Mouse (Mus musculus): ENCODE results near the gene Naa40. TPM values are rescaled to one million over a fixed set of nuclear protein-coding genes. Genes with fewer than 3 reads are reported as not detected.

Naa40 gene
- total RNA-seq (2023), result 10 to 100 TPM; 23.5 to 28.1 TPM

DNA sequence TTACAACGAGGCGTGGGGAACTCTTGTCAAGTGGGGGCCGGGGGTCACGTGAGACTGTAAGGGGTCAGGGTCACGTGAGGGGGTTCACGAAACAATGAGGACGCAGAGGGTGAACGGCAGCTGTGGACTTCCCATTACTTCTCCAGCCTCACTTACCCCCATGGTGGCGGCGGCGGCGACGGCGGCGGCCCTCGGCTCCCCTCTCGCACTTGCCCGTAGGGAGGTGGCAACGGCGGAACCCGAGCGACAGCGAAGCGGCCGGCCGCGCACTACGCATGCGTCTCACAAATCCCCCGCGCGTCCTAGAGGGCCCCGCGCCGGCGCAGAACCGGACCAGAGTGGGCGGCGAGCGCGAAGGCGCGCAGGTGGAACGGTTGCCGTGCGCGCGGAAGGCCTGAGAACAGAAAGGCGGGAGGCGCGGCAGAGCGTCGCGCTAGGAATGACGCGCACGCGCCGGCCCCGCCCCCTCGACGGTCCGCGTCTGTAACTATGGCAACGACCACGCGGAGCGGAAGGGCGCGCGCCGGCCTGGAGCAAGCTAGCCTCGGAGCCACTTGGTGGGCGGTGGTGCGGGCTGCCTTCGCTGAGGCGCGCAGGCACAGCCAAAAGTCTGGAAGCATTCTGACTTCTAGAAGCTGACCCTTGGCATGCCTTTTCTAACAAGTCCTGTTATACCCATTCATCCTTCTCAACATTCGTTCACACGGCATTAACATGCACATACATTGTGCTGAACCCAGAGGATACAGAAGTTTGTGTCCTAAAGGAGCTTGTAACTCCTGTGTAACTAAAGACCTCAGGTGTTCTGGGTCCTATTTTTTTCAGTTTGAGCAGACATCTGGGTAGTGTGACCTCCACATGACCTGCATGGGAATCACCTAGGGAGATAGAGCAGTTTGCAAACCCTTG, at the start of gene Naa40:
TSS of gene Naa40 (minus strand) at position 402 of the 909 bp plus-strand sequence.

DNA sequence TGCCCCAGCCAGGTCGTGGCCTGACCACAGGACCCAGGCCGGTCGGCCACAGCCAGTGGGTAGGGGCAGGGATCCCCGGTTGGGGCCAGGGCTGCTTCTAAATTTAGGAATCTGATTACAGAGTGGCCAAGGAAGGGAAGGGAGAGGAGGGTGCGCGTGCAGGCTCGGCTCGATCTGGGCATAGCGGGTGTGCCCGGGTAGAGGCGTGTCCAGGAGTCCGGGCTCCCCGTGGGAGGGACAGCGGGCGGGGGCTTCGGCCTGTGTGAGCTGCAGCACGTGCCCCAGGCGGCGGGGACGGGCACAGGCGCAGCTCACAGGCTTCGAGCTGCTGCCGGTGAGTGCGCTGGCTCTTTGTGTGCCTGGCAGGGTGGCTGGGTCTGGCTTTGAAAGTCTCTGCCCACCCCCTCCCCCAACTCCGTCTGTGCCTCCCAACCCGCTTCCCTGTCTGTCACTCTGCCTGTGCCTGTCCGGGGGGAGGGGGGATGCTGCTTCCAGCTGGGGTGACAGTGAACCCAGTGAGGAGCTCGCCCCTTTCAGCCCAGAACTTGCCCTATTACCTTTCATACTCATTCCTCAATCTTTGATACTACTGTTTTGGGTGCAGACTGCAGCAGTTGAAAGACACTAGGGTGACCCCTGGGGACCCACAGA, 26.2 kb upstream of the Naa40 start, which contains the start of gene Rcor2:
TSS of gene Rcor2 (plus strand) at position 235 of the 651 bp plus-strand sequence.

DNA sequence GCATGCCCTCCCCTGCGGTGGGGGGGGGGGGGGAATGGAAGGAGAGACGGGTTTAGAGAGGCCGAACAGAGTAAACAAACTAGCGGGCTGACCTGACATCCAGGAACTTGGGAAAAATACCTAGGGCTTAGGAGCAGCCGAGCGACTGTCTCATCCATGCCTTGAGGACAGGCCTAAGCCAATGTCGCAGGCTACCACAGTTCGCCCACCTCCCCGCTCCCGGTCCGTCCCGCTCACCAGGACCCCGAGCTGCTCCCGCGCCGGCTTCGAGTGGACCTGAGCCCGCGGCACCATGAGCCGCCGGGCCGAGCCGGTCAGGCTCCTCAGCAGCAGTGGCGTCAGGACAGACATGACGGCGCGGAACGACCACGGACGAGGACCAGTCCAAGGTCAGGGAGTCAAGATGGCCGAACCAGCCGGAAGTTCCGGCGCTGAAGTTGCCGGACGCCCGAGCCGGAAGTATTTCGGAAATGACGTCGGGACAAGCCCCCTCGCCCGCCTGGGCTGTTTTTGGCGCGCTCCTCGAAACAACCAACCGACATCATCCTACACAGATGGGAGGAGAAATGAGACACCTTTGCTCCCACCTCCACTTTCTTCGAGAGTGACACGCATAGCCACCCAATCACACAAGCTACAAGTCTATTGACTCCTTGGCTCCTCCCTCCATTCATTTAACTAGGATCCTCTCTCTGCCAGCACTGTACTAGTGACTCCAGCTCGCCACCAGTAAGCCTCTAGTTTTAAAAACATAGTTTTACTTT, 23.6 kb downstream of the Naa40 start, which contains the start of gene Cox8a:
TSS of gene Cox8a (minus strand) at position 455 of the 764 bp plus-strand sequence.

GRCm38 (mm10) chr19:7205753-7206736, 34.9 kb downstream of the Naa40 start, which contains the start of gene Otub1:
Gene Otub1, minus strand, starts transcription at chr19:7206316.

Other genes with a start within 250 kb of the Naa40 start
- gene Dnajc4, start 248.6 kb downstream of the Naa40 start, total RNA-seq (2023), result 10 to 100 TPM; 20.8 to 24.7 TPM
- 10 to 100 TPM; 12.2 to 15.9 TPM for gene Nudt22, start 245.1 kb downstream of the Naa40 start, total RNA-seq (2023)
- 1 to 10 TPM; 2.3 to 2.9 TPM for gene Trpt1, start 245.1 kb downstream of the Naa40 start, total RNA-seq (2023)
- gene Fermt3, start 221.7 kb downstream of the Naa40 start, total RNA-seq (2023), result 100 to 1,000 TPM; 233 TPM
- 10 to 100 TPM; 45.6 to 53.6 TPM for gene Stip1, start 201.2 kb downstream of the Naa40 start, total RNA-seq (2023)
- gene Macrod1, start 184.4 kb downstream of the Naa40 start, total RNA-seq (2023), result 1 to 10 TPM; 2.6 to 2.9 TPM
- not detected for gene Flrt1, start 135.5 kb downstream of the Naa40 start, total RNA-seq (2023)
- 10 to 100 TPM; 69.8 to 79.8 TPM for gene Otub1, start 34.9 kb downstream of the Naa40 start, total RNA-seq (2023)
- gene Cox8a, start 23.6 kb downstream of the Naa40 start, total RNA-seq (2023), result 100 to 1,000 TPM; 346 to 353 TPM
- gene Rcor2, start 26.1 kb upstream of the Naa40 start, total RNA-seq (2023), result 1 to 10 TPM in 1 of 2 experiments, under 1 TPM in 1; 0.73 to 1.6 TPM
- 100 to 1,000 TPM; 153 to 182 TPM for gene Mark2, start 100.7 kb upstream of the Naa40 start, total RNA-seq (2023)
- 1 to 10 TPM; 6.2 to 8.8 TPM for gene Spindoc, start 141.8 kb upstream of the Naa40 start, total RNA-seq (2023)
- gene 2700081O15Rik, start 176.4 kb upstream of the Naa40 start, total RNA-seq (2023), result 1 to 10 TPM; 2.5 to 3.2 TPM
- 100 to 1,000 TPM; 132 to 139 TPM for gene Rtn3, start 242.1 kb upstream of the Naa40 start, total RNA-seq (2023)

Data from neutrophil, adult 59 days (primary cell).